Mouse (Mus musculus) kidney, adult 2 months (tissue): ENCODE measurements around the gene Cnnm3.

Source experiments
- CTCF ChIP-seq: fragments of 200-500 bp; conservative IDR thresholded peaks from 2 replicates; pipeline ENCODE4 v1.5.1; 2011; ENCODE audit warnings: low read depth, mild to moderate bottlenecking, control low read depth, low read length, moderate library complexity, mixed read lengths; ENCODE audit not compliant: insufficient read depth, insufficient read length
- POLR2A ChIP-seq: fragments of 200-500 bp; IDR thresholded peaks from one replicate; pipeline ENCODE4 v1.6.1; 2011; ENCODE audit warnings: low read depth, low read length, control low read depth

- no peak for TF ChIP-seq CTCF
- TF ChIP-seq POLR2A: no peak
These were observed 1.3 kb downstream of the Cnnm3 start for GRCm38 (mm10) chr1:36512966-36513280.
